Mouse (Mus musculus): Measurements from ENCODE around the gene Smarcc2. TPM values are rescaled to one million over a fixed set of nuclear protein-coding genes. Genes with fewer than 3 reads are reported as not detected.
"Not testable (repeated sequence)": the region's sequence is repeated elsewhere in the genome, so short reads cannot be mapped to it uniquely, and the experiment has no call there.

The Smarcc2 gene
- polyA plus RNA-seq, 1 experiment from 2014 or later = 96.7 TPM

DNA sequence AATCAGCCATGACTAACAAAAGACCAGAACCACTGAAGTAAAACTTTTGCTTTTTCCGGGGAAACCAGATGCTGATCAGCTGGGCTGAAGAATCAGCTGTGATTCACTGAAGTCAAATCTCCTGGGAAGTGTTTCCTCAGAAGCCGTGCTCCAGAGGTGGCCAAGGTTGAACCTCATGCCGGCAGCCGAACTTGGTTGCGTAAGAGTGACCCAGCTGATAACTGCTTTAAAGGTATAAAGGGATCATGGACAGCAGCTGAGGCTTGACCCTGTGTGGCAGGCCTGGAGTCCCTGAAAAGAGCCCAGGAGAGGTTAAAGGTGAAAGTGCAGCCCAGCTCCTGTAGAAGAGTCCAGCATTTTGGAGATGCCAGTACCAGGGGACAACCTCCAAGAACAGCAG lies 43.3 kb downstream of the Smarcc2 start:
- Histone ChIP-seq H3K4me1 (ENCODE audit: control insufficient read depth, insufficient read depth, low read length) (peaks cover 6% of the 10 kb centered on the region; the same call in 1 of the 2 replicates), H3K27me3 (ENCODE audit: control insufficient read depth, insufficient read depth, low read length) (no peaks in the 10 kb centered on the region), H3K4me3 (ENCODE audit: low read length) (no peak overlapping the region), H3K9me3 (ENCODE audit: control insufficient read depth, low read length) (no peaks in the 10 kb centered on the region), H3K27ac (ENCODE audit: low read depth, low read length) (no peak overlapping the region), H3K9ac (ENCODE audit: low read depth, low read length) (no peak overlapping the region), H3K36me3 (ENCODE audit: control insufficient read depth, insufficient read depth, low read length) (no peaks in the 10 kb centered on the region), H3K4me2 (replicated peaks; ENCODE audit: low read depth, low read length) (no peak overlapping the region)
- 73% methylated on average over 5 of the region's 5 CpGs for WGBS
- no peak for ATAC-seq (ENCODE audit: low FRiP score, low TSS enrichment)

DNA sequence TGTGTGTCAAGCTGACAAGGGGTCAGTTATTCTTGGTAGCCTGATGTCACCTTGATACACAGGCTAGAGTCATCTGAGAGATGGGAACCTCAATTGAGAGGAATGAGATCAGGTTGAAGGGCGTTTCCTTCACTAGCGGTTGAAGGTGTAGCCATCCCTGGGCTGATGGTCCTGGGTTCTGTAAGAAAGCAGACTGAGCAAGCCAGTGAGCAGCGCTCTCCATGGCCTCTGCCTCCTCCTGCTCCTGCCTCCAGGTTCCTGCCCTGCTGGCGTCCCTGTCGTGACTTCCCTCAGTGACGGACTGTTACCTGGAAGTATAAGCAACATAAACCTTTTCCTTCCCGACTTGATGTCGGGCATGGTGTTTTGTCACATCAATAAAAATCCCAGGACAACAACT lies 44.5 kb downstream of the Smarcc2 start:
- no peaks in the 10 kb centered on the region for H3K36me3 ChIP-seq (ENCODE audit: control insufficient read depth, insufficient read depth, low read length)
- WGBS = 67% methylated on average over 8 of the region's 8 CpGs
- H3K27me3 ChIP-seq (ENCODE audit: control insufficient read depth, insufficient read depth, low read length) = no peaks in the 10 kb centered on the region
- H3K27ac ChIP-seq (ENCODE audit: low read depth, low read length) = no peak overlapping the region
- no peak for ATAC-seq (ENCODE audit: low FRiP score, low TSS enrichment)
- H3K4me3 ChIP-seq (ENCODE audit: low read length) = no peak overlapping the region
- H3K4me1 ChIP-seq (ENCODE audit: control insufficient read depth, insufficient read depth, low read length) = no peaks in the 10 kb centered on the region
- no peak overlapping the region for H3K9ac ChIP-seq (ENCODE audit: low read depth, low read length)
- no peak overlapping the region for H3K4me2 ChIP-seq (replicated peaks; ENCODE audit: low read depth, low read length)
- H3K9me3 ChIP-seq (ENCODE audit: control insufficient read depth, low read length) = no peaks in the 10 kb centered on the region

DNA sequence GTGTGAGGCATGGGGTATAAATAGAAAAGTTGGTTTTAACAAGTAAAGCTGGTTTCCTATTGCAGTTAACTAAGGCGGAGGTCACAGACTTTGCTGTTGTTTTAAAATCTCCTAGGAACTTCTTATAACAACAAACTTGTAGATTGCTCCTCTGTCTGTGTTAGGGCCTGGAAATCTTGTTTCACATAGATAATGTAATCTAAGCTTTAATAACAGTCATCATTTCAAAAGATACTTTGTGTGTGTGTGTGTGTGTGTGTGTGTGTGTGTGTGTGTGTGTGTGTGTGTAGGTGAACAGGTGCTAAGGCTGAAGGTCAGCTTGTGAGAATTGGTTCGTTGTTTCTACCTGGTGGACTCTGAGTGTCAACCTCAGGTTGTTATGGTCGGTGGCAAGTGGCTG lies 45.0 kb downstream of the Smarcc2 start:
- H3K9ac ChIP-seq (ENCODE audit: low read depth, low read length) = no peak overlapping the region
- H3K4me3 ChIP-seq (ENCODE audit: low read length) = no peak overlapping the region
- H3K4me1 ChIP-seq (ENCODE audit: control insufficient read depth, insufficient read depth, low read length) = no peaks in the 10 kb centered on the region
- no peaks in the 10 kb centered on the region for H3K9me3 ChIP-seq (ENCODE audit: control insufficient read depth, low read length)
- no peak overlapping the region for H3K27ac ChIP-seq (ENCODE audit: low read depth, low read length)
- H3K27me3 ChIP-seq (ENCODE audit: control insufficient read depth, insufficient read depth, low read length) = no peaks in the 10 kb centered on the region
- no peak for ATAC-seq (ENCODE audit: low FRiP score, low TSS enrichment)
- H3K36me3 ChIP-seq (ENCODE audit: control insufficient read depth, insufficient read depth, low read length) = no peaks in the 10 kb centered on the region
- no peak overlapping the region for H3K4me2 ChIP-seq (replicated peaks; ENCODE audit: low read depth, low read length)
- WGBS = 71% methylated on average over 3 of the region's 3 CpGs

DNA sequence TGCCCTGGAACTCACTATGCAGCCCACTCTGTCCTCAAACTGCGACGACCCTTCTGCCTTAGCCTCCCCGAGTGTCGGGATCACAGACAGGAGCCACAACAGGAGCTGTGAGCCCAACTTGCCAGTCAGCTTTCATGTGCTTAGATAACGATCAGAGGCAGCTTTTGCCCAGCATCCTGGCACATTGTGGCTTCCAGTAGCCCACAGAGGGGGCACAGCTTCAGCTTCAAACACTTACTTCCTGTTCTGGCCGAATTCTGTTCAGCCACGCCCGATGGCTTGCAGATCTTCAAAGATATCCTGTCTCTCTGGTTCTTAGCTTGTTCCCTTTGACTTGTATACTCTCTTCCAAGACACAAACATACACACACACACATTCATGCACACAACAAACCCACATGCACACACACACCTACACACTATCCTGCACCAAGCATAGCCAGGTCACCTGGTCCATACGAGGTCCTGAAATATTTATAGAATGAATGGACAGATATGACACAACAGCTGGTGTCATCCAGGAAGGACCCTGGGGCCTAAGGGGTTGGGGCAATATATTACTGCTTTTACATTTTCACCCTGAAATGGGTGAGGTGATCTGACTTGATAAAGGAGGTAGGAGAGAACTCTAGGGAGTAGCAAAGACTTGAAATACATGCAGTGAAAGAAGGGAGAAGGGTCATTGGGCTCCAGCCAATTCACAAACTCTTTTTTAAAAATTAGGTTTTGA lies 45.8 kb downstream of the Smarcc2 start:
- H3K27ac ChIP-seq (ENCODE audit: low read depth, low read length) = no peak overlapping the region
- no peaks in the 10 kb centered on the region for H3K4me1 ChIP-seq (ENCODE audit: control insufficient read depth, insufficient read depth, low read length)
- no peaks in the 10 kb centered on the region for H3K9me3 ChIP-seq (ENCODE audit: control insufficient read depth, low read length)
- no peaks in the 10 kb centered on the region for H3K27me3 ChIP-seq (ENCODE audit: control insufficient read depth, insufficient read depth, low read length)
- H3K36me3 ChIP-seq (ENCODE audit: control insufficient read depth, insufficient read depth, low read length) = no peaks in the 10 kb centered on the region
- 65% methylated on average over 9 of the region's 9 CpGs for WGBS
- no peak overlapping the region for H3K9ac ChIP-seq (ENCODE audit: low read depth, low read length)
- H3K4me2 ChIP-seq (replicated peaks; ENCODE audit: low read depth, low read length) = no peak overlapping the region
- ATAC-seq (ENCODE audit: low FRiP score, low TSS enrichment) = no peak
- no peak overlapping the region for H3K4me3 ChIP-seq (ENCODE audit: low read length)

DNA sequence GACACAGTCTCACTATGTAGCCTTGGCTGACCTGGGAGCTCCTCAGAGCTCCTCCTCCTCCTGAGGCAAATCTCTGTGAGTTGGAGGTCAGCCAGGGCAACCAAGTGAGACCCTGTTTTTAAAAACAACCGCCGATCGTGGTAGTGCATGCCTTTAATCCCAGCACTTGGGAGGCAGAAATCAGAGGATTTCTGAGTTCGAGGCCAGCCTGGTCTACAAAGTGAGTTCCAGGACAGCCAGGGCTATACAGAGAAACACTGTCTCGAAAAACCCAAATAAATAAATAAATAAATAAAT lies 46.3 kb downstream of the Smarcc2 start:
- ATAC-seq (ENCODE audit: low FRiP score, low TSS enrichment); H3K4me2 ChIP-seq (replicated peaks; ENCODE audit: low read depth, low read length); H3K27me3 ChIP-seq (ENCODE audit: control insufficient read depth, insufficient read depth, low read length); H3K36me3 ChIP-seq (ENCODE audit: control insufficient read depth, insufficient read depth, low read length); H3K9ac ChIP-seq (ENCODE audit: low read depth, low read length); H3K4me1 ChIP-seq (ENCODE audit: control insufficient read depth, insufficient read depth, low read length); H3K4me3 ChIP-seq (ENCODE audit: low read length); H3K9me3 ChIP-seq (ENCODE audit: control insufficient read depth, low read length); H3K27ac ChIP-seq (ENCODE audit: low read depth, low read length): not testable (repeated sequence)
- WGBS = 71% methylated on average over 5 of the region's 5 CpGs

DNA sequence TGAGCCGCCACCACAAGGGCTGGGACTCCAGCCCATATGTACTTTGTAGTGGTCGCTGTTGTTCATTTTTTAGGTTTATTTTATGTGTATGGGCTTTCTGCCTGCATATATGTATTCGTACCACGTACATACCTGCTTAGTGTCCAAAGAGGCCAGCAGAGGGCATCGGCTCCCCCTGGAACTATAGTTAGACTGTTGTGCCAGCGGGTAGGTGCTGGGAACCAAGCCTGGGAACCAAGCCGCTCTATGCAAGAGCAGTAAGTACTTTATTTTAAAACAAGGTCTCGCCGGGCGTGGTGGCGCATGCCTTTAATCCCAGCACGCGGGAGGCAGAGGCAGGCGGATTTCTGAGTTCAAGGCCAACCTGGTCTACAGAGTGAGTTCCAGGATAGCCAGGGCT lies 46.9 kb downstream of the Smarcc2 start:
- no peak for ATAC-seq (ENCODE audit: low FRiP score, low TSS enrichment)
- H3K4me3 ChIP-seq (ENCODE audit: low read length) = no peak overlapping the region
- H3K36me3 ChIP-seq (ENCODE audit: control insufficient read depth, insufficient read depth, low read length) = no peaks in the 10 kb centered on the region; the same call in 1 of the 2 replicates
- H3K4me1 ChIP-seq (ENCODE audit: control insufficient read depth, insufficient read depth, low read length) = no peaks in the 10 kb centered on the region
- no peak overlapping the region for H3K27ac ChIP-seq (ENCODE audit: low read depth, low read length)
- no peaks in the 10 kb centered on the region for H3K9me3 ChIP-seq (ENCODE audit: control insufficient read depth, low read length)
- 93% methylated on average over 14 of the region's 14 CpGs for WGBS
- no peak overlapping the region for H3K4me2 ChIP-seq (replicated peaks; ENCODE audit: low read depth, low read length)
- no peaks in the 10 kb centered on the region for H3K27me3 ChIP-seq (ENCODE audit: control insufficient read depth, insufficient read depth, low read length)
- no peak overlapping the region for H3K9ac ChIP-seq (ENCODE audit: low read depth, low read length)

DNA sequence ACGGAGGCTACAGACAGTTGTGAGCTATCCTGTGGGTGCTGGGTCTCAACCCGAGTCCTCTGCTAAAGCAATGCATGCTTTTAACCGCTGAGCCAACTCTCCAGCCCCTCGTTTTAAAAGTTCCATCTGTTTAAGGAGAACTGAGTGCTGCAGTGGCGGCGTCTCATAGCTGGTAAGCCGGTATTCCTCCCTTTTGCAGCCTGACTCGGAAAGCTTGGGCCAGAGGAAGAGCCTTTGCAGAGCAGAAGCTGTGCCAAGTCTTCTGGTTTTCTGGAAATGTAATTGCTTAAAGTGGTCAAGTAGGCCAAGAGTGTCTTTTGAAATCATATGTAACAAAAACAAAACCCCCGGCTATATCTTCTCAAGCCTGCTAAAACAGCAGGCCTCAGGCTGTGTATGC lies 49.2 kb downstream of the Smarcc2 start:
- Histone ChIP-seq H3K4me2 (replicated peaks; ENCODE audit: low read depth, low read length) (no peak overlapping the region), H3K27me3 (ENCODE audit: control insufficient read depth, insufficient read depth, low read length) (no peaks in the 10 kb centered on the region), H3K9me3 (ENCODE audit: control insufficient read depth, low read length) (no peaks in the 10 kb centered on the region), H3K9ac (ENCODE audit: low read depth, low read length) (no peak overlapping the region), H3K4me1 (ENCODE audit: control insufficient read depth, insufficient read depth, low read length) (no peaks in the 10 kb centered on the region), H3K36me3 (ENCODE audit: control insufficient read depth, insufficient read depth, low read length) (peaks cover 5% of the 10 kb centered on the region; the same call in 1 of the 2 replicates), H3K4me3 (ENCODE audit: low read length) (no peak overlapping the region), H3K27ac (ENCODE audit: low read depth, low read length) (no peak overlapping the region)
- ATAC-seq (ENCODE audit: low FRiP score, low TSS enrichment) = no peak
- 85% methylated on average over 9 of the region's 9 CpGs for WGBS

DNA sequence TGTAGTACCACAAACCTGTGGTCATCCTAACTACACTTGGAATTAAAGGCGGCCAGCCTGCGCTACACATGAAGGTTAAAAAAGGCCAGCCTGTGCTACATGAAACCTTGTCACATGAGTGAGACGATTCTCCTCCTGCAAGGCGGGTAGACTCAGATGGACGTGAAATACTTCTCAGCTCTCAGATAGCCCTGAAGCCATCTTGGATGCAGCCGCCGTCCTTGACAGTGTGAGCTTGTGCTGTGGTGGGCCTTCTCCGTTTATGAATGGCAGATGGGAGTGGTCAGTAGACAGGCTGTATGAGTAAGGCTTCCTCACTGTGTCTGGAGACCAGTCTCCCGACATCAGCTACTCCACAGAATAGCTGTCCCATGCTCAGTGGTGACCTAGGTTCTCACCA lies 50.2 kb downstream of the Smarcc2 start:
- peaks cover 5% of the 10 kb centered on the region; the same call in 1 of the 2 replicates for H3K36me3 ChIP-seq (ENCODE audit: control insufficient read depth, insufficient read depth, low read length)
- no peak overlapping the region for H3K4me3 ChIP-seq (ENCODE audit: low read length)
- H3K27me3 ChIP-seq (ENCODE audit: control insufficient read depth, insufficient read depth, low read length) = no peaks in the 10 kb centered on the region
- no peak for ATAC-seq (ENCODE audit: low FRiP score, low TSS enrichment)
- no peak overlapping the region for H3K4me2 ChIP-seq (replicated peaks; ENCODE audit: low read depth, low read length)
- no peaks in the 10 kb centered on the region for H3K4me1 ChIP-seq (ENCODE audit: control insufficient read depth, insufficient read depth, low read length)
- WGBS = 86% methylated on average over 9 of the region's 9 CpGs
- H3K9me3 ChIP-seq (ENCODE audit: control insufficient read depth, low read length) = no peaks in the 10 kb centered on the region
- no peak overlapping the region for H3K27ac ChIP-seq (ENCODE audit: low read depth, low read length)
- H3K9ac ChIP-seq (ENCODE audit: low read depth, low read length) = no peak overlapping the region

DNA sequence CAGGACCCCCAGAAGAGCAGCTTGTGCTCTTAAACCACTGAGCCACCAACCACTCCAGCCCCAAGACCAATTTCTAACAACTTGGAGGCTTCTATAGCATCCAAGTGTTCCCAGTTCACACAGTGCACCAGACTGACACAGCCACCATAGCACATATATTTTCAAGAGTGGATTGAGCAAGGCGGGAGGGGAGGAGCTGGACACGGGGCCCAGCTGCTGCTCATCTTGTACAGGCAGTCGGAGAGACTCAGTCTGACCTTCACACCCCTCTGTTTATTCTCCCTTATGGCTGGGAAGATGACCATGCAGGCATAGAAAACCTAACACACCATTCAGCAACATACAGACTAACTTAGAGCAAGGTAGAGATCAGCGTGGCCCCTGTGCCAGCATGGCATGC lies 50.8 kb downstream of the Smarcc2 start:
- WGBS = 65% methylated on average over 4 of the region's 4 CpGs
- H3K9ac ChIP-seq (ENCODE audit: low read depth, low read length) = no peak overlapping the region
- peaks cover 5% of the 10 kb centered on the region; the same call in 1 of the 2 replicates for H3K36me3 ChIP-seq (ENCODE audit: control insufficient read depth, insufficient read depth, low read length)
- ATAC-seq (ENCODE audit: low FRiP score, low TSS enrichment) = no peak
- no peak overlapping the region for H3K4me3 ChIP-seq (ENCODE audit: low read length)
- H3K27me3 ChIP-seq (ENCODE audit: control insufficient read depth, insufficient read depth, low read length) = no peaks in the 10 kb centered on the region
- H3K27ac ChIP-seq (ENCODE audit: low read depth, low read length) = no peak overlapping the region
- no peaks in the 10 kb centered on the region for H3K9me3 ChIP-seq (ENCODE audit: control insufficient read depth, low read length)
- H3K4me2 ChIP-seq (replicated peaks; ENCODE audit: low read depth, low read length) = no peak overlapping the region
- H3K4me1 ChIP-seq (ENCODE audit: control insufficient read depth, insufficient read depth, low read length) = no peaks in the 10 kb centered on the region
